Mouse (Mus musculus) myocyte (in vitro differentiated cells): Measurements from ENCODE around the gene Pik3r5. TPM values are rescaled to one million over a fixed set of nuclear protein-coding genes. Genes with fewer than 3 reads are reported as not detected.

ENCODE experiments used
- H3K27me3 ChIP-seq: one replicate; pipeline ENCODE4 v1.6.1; 2011; ENCODE audit not compliant: control insufficient read depth, insufficient read depth, insufficient read length
- H3K36me3 ChIP-seq: one replicate; pipeline ENCODE4 v1.6.1; 2011; ENCODE audit not compliant: control insufficient read depth, insufficient read depth
- H3K4me2 ChIP-seq: one replicate; pipeline ENCODE4 v1.6.1; 2011; ENCODE audit warnings: low read depth, control low read depth
- H3K4me3 ChIP-seq: one replicate; pipeline ENCODE4 v1.5.1; 2011; ENCODE audit warnings: mild to moderate bottlenecking, control low read depth, moderate library complexity
- H3K79me2 ChIP-seq: one replicate; pipeline ENCODE4 v1.6.1; 2011; ENCODE audit not compliant: control insufficient read depth, insufficient read depth
- H3ac ChIP-seq: one replicate; pipeline ENCODE4 v1.6.1; 2011; ENCODE audit not compliant: control insufficient read depth, insufficient read length
- CEBPB ChIP-seq: IDR thresholded peaks from 2 replicates; pipeline ENCODE4 v1.6.1; 2011; ENCODE audit warnings: mild to moderate bottlenecking, moderate library complexity; ENCODE audit not compliant: poor library complexity, insufficient read depth, severe bottlenecking
- E2F4 ChIP-seq: IDR thresholded peaks from one replicate; pipeline ENCODE4 v1.6.1; 2011; ENCODE audit warnings: mild to moderate bottlenecking, control low read depth, moderate library complexity; ENCODE audit not compliant: insufficient read depth
- MAX ChIP-seq: IDR thresholded peaks from one replicate; pipeline ENCODE4 v1.6.1; 2011; ENCODE audit warnings: low read depth, mild to moderate bottlenecking, control low read depth
- MYOD1 ChIP-seq, 3 experiments: IDR thresholded peaks; one replicate each; pipeline ENCODE4 v1.6.1; 2011; ENCODE audit warnings: control low read depth in 2 of 3, low read depth in 2 of 3, mild to moderate bottlenecking in 2 of 3, moderate library complexity in 1 of 3; ENCODE audit not compliant: insufficient read length in 2 of 3, control insufficient read depth in 1 of 3
- MYOG ChIP-seq, 3 experiments: IDR thresholded peaks; one replicate each; pipeline ENCODE4 v1.6.1; 2011; ENCODE audit warnings: control low read depth in 2 of 3, low read depth in 2 of 3, mild to moderate bottlenecking in 2 of 3; ENCODE audit not compliant: insufficient read length in 2 of 3, control insufficient read depth in 1 of 3, insufficient read depth in 1 of 3
- POLR2A ChIP-seq: IDR thresholded peaks from one replicate; pipeline ENCODE4 v1.6.1; 2011; ENCODE audit warnings: low read depth, mild to moderate bottlenecking, control low read depth, moderate library complexity; ENCODE audit not compliant: insufficient read length
- POLR2AphosphoS2 ChIP-seq: IDR thresholded peaks from one replicate; pipeline ENCODE4 v1.6.1; 2011; ENCODE audit warnings: low read depth, control low read depth; ENCODE audit not compliant: insufficient read length
- REST ChIP-seq: IDR thresholded peaks from one replicate; pipeline ENCODE4 v1.6.1; 2011; ENCODE audit warnings: mild to moderate bottlenecking, control low read depth, moderate library complexity; ENCODE audit not compliant: insufficient read depth, insufficient read length
- SRF ChIP-seq: IDR thresholded peaks from one replicate; pipeline ENCODE4 v1.6.1; 2011; ENCODE audit warnings: low read depth; ENCODE audit not compliant: control insufficient read depth, insufficient read length
- TCF12 ChIP-seq: IDR thresholded peaks from one replicate; pipeline ENCODE4 v1.6.1; 2011; ENCODE audit warnings: mild to moderate bottlenecking, control low read depth; ENCODE audit not compliant: poor library complexity, insufficient read depth, severe bottlenecking
- TCF3 ChIP-seq: IDR thresholded peaks from one replicate; pipeline ENCODE4 v1.6.1; 2011; ENCODE audit warnings: low read depth, control low read depth; ENCODE audit not compliant: insufficient read length
- USF1 ChIP-seq: IDR thresholded peaks from one replicate; pipeline ENCODE4 v1.6.1; 2011; ENCODE audit warnings: low read depth, mild to moderate bottlenecking, control low read depth, moderate library complexity
- polyA plus RNA-seq: library from polyadenylated mRNA; unstranded; fragments of >200 nt; fragmentation: generic; extraction: Trizol; gene quantifications from one replicate; pipeline ENCODE4 v1.2.1, GENCODE M21; 2012; ENCODE audit warnings: missing spikeins

Pik3r5 gene
- polyA plus RNA-seq, 1 experiment: 0.22 TPM

GRCm38 (mm10) chr11:68435601-68436000 lies 3.7 kb downstream of the Pik3r5 start:
- TF ChIP-seq USF1 (no peak), MAX (no peak), SRF (no peak), TCF12 (no peak), POLR2A (no peak), MYOD1 (IDR thresholded peaks at IDR 0.05; ENCODE audit: control insufficient read depth in 1 of 3, insufficient read length in 2 of 3, low read depth in 2 of 3) (no peak), E2F4 (no peak), TCF3 (no peak), CEBPB (no peak), MYOG (IDR thresholded peaks at IDR 0.05; ENCODE audit: control insufficient read depth in 1 of 3, insufficient read depth in 1 of 3, insufficient read length in 2 of 3, low read depth in 2 of 3) (no peak), REST (no peak), POLR2AphosphoS2 (no peak)
- no peak overlapping the region for H3K4me3 ChIP-seq
- no peaks in the 10 kb centered on the region for H3K36me3 ChIP-seq
- H3K4me2 ChIP-seq: no peak overlapping the region
- H3K79me2 ChIP-seq: no peaks in the 10 kb centered on the region
- H3ac ChIP-seq: no peak overlapping the region
- H3K27me3 ChIP-seq: no peaks in the 10 kb centered on the region

DNA sequence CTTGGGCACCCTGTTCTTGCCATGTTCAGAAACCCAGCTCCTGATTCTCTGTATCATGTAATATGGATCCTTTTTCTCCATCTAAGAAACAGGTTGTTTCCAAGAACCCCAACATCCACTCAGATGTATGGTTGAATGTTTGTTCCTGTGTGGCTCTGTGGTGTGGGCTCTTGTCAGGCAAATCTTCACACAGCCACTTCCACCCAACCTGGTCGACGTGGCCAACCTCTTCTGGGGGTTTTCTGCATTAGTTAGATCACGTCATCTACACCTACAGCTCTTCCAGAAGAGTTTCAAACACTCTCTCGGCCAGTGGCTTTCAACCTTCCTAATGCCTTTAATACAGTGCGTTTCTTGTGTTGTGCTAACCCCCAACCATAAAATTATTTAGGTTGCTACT lies 4.5 kb downstream of the Pik3r5 start:
- Histone ChIP-seq H3K4me2 (no peak overlapping the region), H3K27me3 (no peaks in the 10 kb centered on the region), H3K79me2 (no peaks in the 10 kb centered on the region), H3K4me3 (no peak overlapping the region), H3K36me3 (no peaks in the 10 kb centered on the region), H3ac (no peak overlapping the region)
- TF ChIP-seq USF1 (no peak), SRF (no peak), MYOD1 (IDR thresholded peaks at IDR 0.05; ENCODE audit: control insufficient read depth in 1 of 3, insufficient read length in 2 of 3, low read depth in 2 of 3) (no peak), POLR2AphosphoS2 (no peak)

DNA sequence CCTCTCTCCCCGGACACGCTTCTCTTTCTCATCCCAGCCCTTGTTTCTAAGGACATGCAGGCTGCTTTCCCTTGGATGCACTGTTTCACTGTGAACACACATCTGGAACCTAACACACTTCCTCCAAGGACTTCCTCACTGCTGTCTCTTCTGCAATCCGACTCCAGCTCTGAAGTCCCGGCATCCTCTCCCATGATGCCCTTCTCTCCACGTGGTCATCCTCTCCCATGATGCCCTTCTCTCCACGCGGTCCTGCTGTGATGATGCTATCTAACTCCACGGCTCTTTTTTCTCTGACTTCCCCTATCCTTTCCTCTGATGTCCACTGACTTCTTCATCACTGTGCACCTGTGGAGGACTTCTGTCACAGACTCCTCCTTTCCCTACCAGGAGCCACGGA lies 8.2 kb downstream of the Pik3r5 start:
- H3K4me2 ChIP-seq: no peak overlapping the region
- H3ac ChIP-seq: no peak overlapping the region
- TF ChIP-seq TCF12: no peak
- no peak for TF ChIP-seq USF1
- TF ChIP-seq TCF3: no peak
- no peak for TF ChIP-seq E2F4
- no peak for TF ChIP-seq MAX
- TF ChIP-seq SRF: no peak
- TF ChIP-seq MYOG (IDR thresholded peaks at IDR 0.05; ENCODE audit: control insufficient read depth in 1 of 3, insufficient read depth in 1 of 3, insufficient read length in 2 of 3, low read depth in 2 of 3): no peak
- TF ChIP-seq REST: no peak
- no peak for TF ChIP-seq POLR2AphosphoS2
- no peaks in the 10 kb centered on the region for H3K27me3 ChIP-seq
- H3K36me3 ChIP-seq: no peaks in the 10 kb centered on the region
- no peaks in the 10 kb centered on the region for H3K79me2 ChIP-seq
- no peak overlapping the region for H3K4me3 ChIP-seq

GRCm38 (mm10) chr11:68440965-68441364 lies 9.0 kb downstream of the Pik3r5 start:
- H3K4me2 ChIP-seq: no peak overlapping the region
- H3ac ChIP-seq: no peak overlapping the region
- no peaks in the 10 kb centered on the region for H3K79me2 ChIP-seq
- TF ChIP-seq E2F4 (no peak), USF1 (no peak), CEBPB (no peak), MAX (no peak), MYOG (IDR thresholded peaks at IDR 0.05; ENCODE audit: control insufficient read depth in 1 of 3, insufficient read depth in 1 of 3, insufficient read length in 2 of 3, low read depth in 2 of 3) (no peak), TCF12 (no peak), POLR2AphosphoS2 (no peak), SRF (no peak)
- H3K36me3 ChIP-seq: no peaks in the 10 kb centered on the region
- no peak overlapping the region for H3K4me3 ChIP-seq
- H3K27me3 ChIP-seq: no peaks in the 10 kb centered on the region

- no peaks in the 10 kb centered on the region for H3K79me2 ChIP-seq
- no peaks in the 10 kb centered on the region for H3K27me3 ChIP-seq
- H3K4me2 ChIP-seq: no peak overlapping the region
- TF ChIP-seq TCF3 (no peak), E2F4 (no peak), REST (no peak), USF1 (no peak), POLR2AphosphoS2 (no peak), TCF12 (no peak), MYOD1 (IDR thresholded peaks at IDR 0.05; ENCODE audit: control insufficient read depth in 1 of 3, insufficient read length in 2 of 3, low read depth in 2 of 3) (no peak), MYOG (IDR thresholded peaks at IDR 0.05; ENCODE audit: control insufficient read depth in 1 of 3, insufficient read depth in 1 of 3, insufficient read length in 2 of 3, low read depth in 2 of 3) (no peak), CEBPB (no peak)
- no peak overlapping the region for H3K4me3 ChIP-seq
- no peaks in the 10 kb centered on the region for H3K36me3 ChIP-seq
- no peak overlapping the region for H3ac ChIP-seq
Observed at GRCm38 (mm10) chr11:68442346-68442745, 10.4 kb downstream of the Pik3r5 start.
